Mouse (Mus musculus) left cerebral cortex, postnatal 4 days (tissue): Measurements from ENCODE around the gene Rpl12. TPM values are rescaled to one million over a fixed set of nuclear protein-coding genes. Genes with fewer than 3 reads are reported as not detected.

Experiments
- DNase-seq: peaks from one replicate; pipeline ENCODE4 v3.0.0-alpha.2; 2022
- intact Hi-C: fragments of 180-260 bp; cut with DNase I; formaldehyde crosslinking; loops from one replicate; pipeline ENCODE4 v1.15.1; 2025
- total RNA-seq, 2 experiments: library from RNA; stranded (reverse); gene quantifications; 2 replicates each; pipeline ENCODE4 v1.2.3; 2021

Gene Rpl12
- total RNA-seq, 2 experiments from 2014 or later = 200 to 215 TPM

DNA sequence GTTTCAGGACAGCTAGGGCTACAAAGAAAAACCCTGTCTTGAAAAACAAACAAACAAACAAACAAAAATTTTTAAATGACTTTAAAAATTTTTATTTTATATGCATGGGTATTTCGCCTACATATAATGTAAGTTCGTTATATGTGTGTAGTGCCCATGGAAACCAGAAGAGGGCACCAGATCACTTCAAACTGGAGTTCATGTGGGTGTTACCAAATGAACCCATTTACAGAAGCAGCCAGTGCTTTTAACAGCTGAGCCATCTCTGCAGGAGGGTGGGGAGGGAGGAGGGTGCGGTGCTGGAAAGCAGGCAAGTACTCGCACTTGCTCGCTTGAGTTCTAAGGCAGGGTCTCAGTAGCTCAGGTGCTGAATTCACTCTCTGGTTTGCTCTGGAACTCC, 21.9 kb upstream of the Rpl12 start:
- intact Hi-C loops = no loop called here
- peak; percentile 50 for DNase-seq

DNA sequence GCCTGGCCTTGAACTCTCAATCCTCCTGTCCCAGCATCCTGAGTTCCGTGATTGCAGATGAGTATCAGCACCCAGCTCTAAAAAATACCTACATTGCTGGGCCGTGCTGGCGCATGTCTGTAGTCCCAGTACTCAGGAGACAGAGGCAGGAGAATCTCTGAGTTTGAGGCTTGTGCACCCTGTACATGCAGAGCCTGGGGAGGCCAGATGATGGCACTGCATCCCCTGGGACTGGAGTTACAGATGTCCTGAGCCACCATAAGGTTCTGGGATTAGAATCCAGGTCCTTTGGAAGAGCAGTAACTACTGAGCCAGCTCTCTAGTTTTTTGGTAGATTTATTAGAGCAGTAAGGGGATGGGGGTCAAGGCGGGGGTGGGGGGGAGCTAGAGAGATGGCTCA, 20.9 kb upstream of the Rpl12 start:
- intact Hi-C loops = no loop called here
- no peak for DNase-seq

DNA sequence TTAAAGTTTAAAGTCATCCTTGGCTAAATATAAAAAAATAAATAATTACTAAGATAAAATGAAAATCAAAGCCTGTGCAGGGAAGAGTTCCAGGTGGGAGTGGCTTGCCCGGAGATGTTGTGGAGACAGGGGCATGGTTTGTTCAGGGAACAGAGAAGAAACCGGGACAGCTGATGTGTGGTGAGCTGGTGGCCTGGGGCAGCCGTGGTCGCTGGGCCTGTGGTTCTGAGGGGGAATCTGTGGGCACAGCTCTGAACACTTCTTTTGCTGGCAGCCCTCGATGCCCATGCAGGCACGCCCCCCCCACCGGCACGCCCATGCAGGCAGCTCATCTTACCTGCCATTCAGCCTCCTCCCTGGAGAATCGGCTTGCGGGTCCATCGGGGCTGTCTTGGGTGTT, 13.9 kb upstream of the Rpl12 start:
- no peak for DNase-seq
- intact Hi-C loops = no loop called here

DNA sequence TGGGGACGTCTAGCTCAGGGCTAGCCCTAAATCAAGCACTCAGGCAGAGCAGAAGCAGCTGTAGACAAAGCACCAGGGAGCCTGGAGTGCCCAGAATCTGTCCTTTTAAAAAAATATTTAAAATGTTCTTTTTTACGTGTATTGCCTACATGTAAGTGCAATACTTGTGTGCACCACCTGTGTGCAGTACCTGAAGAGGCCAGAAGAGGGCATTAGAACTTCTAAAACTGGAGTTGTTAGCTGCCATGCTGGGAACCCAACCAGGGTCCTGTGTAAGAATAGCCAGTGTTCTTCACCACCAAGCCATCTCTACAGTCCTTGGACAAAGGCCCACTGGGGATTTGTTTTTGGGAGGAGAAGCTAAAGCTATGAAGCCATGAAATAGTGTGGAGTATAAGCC, 6.8 kb upstream of the Rpl12 start:
- intact Hi-C loops = no loop called here
- DNase-seq = no peak

DNA sequence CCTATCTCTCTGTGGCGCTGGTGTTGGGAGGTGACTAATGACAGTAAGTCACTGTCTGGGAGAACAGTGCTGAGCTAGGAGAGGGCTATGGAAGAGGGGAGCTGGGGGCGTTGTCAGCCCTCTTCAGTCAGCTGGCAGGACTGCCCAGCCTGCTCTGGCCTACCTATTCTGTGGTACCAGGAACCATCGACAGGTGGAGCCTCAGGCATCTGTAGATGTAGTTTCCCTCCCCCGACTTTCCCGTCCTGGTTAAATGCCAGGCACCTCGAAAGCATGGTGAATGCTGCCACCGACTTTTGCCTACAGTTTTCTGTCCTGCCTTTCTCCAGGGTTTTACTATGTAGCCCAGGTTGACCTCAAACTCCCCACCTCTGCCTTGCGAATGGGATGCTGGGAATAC, 4.0 kb upstream of the Rpl12 start:
- intact Hi-C loops = no loop called here

DNA sequence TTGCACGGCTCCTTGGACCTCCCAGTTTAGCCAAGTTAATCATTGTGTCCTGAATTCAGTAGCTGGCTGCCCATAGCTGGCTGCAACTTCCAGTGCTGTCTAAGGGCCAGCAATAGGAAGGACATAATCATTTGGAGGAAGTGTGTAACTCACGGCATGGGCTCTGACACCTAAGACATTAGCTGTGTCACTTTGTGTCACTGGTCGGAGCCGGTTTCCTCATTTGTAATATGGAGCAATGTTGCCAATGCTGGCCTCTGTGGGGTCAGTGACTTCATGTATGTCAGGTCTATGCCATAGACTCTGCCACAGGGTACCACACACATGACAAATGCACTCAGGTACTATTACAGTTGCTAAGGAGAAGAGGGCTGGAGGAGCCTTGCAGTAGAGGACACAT, 1.1 kb upstream of the Rpl12 start:
- DNase-seq = no peak
- intact Hi-C loops = no loop called here

More for the DNA sequence above, 4.0 kb upstream of the Rpl12 start:
- DNase-seq = no peak

DNA sequence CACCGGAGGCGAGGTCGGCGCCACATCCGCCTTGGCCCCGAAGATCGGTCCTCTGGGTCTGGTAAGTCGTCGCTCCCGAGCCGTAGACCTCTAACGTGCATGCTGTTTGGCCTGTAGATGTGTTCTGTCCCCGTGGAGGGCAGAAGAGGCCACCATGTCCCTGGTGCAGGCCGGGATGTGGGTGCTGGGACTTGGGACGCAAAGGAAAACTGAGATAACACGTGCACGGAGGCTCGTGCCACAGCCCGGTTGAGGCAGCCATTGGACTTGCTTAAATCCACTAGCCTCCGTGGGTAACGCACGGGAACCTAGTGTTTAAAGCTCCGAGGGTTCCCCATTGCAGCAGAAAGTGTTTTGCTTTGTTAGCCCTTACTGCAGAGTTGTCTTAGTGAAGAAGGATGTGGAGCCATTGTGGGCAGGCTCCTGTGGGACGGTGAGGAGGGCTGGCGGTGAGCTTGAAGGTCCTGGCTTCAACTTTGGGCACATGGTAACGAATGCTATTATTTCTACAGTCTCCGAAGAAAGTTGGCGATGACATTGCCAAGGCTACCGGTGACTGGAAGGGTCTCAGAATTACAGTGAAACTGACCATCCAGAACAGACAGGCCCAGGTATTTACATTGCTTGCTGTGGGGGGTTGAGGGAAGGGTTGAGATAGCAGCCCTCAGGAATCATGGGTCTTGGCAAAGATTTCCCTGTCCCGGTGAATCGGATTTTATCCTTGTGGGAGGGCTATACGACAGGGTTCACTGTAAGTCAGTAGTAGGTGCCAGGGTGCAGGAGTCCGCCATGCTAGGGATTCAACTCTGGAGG, 909 bp downstream of the Rpl12 start:
- no peak for DNase-seq
- intact Hi-C loops = no loop called here

DNA sequence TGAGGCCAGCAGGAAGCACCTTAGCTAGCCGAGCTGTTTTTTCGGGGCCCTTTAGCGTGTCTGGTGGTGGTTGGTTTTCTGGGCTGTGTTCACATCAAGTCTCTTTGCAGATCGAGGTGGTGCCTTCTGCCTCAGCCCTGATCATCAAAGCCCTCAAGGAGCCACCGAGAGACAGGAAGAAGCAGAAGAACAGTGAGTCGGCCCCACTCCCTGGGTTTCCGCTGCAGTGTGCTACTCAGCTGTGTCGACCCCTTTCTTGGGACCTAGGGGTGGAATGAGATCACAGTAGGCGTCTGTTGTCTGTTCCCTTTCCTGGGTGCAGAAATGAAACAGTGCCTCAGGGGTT, 1.5 kb downstream of the Rpl12 start:
- no peak for DNase-seq
- intact Hi-C loops = no loop called here

DNA sequence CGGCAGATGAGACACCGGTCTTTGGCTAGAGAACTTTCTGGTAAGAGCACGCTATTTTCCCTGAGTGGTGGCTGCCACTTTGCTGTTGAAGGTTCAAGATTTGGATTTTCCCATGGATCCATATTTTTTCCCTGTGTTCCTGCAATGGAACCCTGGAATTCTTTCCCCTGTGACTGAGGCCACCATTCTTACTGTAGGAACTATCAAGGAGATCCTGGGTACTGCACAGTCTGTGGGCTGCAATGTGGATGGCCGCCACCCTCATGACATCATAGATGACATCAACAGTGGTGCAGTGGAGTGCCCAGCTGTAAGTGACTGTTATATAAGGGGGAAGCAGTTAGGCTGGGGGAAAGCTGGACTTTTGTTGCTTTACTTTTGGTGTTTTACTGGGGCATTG, 2.2 kb downstream of the Rpl12 start:
- intact Hi-C loops = no loop called here

DNA sequence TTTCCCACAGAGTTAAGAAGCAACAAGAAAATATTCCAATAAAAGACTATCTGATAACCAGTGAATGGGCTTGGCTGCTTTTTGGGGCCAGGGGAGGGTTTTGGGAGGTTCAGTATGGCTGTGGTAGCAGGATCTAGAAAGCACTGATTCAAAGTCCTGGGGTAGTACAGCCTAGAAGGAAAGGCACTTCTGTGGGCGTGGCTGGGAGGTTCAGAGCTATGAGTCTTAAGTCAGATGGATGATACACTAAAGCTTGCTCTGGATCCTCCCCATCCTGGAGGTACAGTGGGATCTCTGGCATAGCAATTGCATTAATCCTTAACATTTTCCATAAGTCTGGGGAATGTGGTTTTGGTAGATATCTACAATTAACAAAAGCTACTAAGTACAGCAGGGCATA, 2.6 kb downstream of the Rpl12 start:
- intact Hi-C loops = no loop called here
- no peak for DNase-seq

More for the DNA sequence above, 2.2 kb downstream of the Rpl12 start:
- DNase-seq = no peak

DNA sequence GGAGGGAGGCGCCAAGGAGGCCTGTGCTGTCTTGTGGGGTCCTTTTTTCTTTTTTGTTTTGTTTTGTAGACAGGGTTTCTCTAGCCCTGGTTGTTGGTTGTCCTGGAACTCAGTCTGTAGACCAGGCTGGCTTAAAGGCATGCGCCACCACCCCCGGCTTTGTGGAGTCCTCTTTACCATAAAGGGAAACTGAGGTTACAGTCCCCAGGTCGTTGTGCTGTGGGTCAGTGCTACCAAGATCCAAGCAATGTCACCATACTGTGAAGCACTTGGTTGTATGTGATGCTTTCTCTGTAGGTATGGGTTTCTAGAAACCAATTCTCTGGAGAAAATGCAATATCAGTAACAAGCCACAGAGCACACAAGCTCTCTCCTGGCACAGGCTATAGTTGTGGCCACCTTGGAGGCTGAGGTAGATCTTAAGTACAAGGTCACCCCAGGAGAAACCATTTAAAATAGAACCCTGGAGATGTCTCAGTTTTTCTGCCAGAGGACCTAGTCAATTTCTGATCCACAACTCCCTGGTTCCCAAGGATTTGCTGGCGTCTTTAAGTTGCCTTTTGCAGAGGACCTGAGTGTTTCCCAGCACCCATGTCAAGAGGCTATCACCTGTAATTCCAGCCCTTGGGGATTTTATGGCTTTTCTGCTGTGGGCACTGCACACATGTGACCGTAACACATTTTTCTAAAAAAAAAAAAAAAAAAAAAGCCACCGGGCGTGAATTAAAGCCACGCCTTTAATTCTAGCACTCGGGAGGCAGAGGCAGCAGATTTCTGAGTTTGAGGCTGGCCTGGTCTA, 3.5 kb downstream of the Rpl12 start:
- intact Hi-C loops = no loop called here
- no peak for DNase-seq

DNA sequence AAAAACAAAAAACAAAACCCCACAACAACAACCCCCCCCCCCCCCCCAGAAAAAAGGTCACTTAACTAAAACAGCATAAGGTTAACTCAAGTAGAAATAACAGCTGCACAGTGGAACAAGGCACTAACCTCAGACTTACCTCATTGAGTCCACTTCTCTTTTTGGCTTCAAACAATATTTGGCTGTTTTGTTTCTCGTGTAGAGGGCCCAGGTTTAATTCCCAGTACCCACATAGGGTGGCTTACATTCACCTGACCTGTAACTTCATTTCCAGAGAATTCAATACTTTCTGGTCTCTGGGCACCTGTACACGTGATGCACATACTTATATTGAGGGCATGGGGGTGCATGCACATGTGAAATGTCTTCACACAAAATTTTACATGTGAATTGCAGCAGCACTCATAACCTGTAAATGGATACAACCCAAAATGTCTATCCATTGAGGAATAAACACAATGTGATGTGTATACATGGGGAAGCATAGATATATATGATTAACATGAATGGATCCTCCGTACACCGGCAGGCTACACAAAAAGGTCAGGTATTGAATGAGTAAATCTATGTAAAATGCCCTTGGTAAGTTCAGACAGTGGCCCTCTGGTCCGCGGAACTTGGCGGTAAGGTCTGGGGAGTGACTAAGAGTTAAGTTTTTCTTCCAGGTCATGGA, 4.3 kb downstream of the Rpl12 start:
- no peak for DNase-seq
- intact Hi-C loops = no loop called here

DNA sequence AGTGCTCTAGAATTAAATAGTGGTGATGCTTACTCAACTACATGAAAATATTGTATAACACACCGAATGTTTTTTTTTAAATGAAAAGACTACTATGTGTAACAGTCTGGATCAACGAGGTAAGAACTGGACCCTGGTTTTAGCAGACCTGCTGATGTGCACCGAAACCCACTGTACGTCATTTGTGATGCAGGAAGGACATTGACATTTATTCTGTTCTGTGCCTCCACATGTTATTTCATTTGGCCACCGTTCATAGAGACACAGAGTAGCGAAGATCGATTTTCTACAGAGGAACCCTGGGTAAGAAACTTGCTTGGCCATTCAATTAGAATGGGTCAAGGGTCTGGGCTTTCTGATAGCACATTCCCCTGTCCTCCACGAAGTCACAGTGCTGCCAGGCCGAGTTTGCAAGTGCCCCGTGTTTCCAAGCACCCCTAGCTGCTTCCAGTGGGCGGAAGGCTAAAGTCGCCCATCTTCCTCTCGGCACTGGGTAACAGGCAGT, 4.9 kb downstream of the Rpl12 start:
- intact Hi-C loops = no loop called here

DNA sequence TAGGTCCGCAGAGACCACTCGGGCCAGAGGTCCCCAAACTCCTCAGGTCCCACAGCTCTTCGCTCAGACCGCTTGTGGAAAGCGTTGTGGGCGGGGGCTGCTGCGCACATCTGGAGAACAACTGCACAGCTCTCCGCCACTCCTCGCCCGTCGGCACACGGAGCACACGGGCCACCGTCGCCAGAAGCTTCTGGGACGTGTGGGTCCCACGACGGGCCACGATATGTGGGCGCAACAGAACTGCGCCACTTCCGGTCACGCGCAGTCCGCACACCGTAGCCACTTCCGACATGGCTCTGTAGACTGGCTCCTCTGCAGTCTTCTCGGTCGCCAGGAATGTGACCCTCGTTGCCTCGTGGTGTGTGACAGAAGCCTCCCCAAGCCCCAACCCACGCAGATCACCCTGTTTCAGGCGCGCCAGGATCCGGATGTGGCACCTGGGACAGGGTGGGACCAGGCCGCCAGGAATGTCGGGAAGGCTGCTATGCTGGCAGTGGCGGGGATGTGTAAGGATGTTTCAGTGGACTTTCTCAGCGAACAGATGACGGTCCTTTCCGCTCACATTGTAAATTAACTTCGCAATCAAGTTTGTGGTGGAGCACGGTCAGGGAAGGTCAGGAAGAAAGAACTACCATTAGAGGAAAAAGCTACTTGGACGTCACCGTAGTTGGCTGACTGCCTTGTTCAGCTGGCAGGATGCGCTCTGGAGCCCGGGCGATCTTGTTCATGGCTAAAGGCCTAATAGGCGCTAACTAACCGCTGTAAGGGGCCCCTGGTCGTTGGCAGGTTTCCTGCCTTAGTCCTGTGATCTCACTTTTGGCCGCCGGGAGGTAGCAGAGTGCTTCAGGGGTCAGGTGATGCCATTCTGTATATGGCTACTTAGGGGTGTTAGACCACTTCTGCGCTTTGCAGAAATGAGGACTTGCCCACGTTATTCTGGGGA, 5.6 kb downstream of the Rpl12 start:
- DNase-seq = peak; percentile 88
- intact Hi-C loops = no loop called here

More for the DNA sequence above, 4.9 kb downstream of the Rpl12 start:
- DNase-seq = no peak

DNA sequence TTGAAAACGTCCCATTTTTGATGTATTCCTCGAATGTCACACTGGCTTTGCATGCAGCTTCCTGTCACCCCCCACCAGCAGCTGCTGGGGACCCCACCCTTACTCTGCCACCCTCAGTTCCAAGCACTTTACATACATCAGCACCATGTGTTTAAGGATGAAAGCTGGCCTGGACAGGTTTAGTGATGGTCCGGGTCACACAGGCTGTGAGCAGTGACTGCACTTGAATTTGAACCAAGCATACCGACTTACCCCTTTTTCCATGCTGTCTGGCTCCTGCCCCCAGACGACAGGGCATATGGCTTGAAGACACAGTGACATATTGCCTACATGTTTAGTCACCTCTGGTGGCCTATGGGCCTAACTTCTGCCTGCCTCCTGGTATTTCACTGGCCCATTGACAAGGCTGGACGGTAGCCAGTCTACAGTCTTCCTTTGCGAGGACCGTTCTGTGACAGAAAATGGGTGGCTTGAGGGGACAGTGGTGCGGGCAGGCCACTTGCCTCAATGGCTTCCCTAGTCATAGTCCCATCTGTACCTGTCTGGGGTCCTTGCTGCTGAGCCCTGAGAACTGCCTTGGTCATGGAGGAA, 6.8 kb downstream of the Rpl12 start:
- intact Hi-C loops = no loop called here
- peak; percentile 40 for DNase-seq

DNA sequence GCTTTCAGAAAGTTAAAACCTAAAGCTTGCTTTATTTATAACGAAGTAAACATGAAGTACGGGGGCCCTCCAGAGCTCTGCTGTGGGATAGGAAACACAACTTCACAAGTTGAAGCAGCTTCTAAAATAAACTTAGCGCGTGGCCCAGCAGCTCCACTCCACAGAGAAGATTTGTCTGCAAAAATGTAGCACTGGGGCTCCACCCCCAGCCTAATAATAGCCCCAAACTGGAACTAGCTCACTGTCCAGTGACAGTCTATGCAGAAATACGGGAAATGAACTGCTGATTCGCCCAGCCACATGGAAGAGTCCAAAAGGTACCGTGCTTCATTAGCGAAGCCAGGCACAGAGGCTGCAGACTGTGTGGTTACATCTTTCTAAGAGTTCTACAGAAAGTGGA, 8.0 kb downstream of the Rpl12 start:
- intact Hi-C loops = no loop called here
- DNase-seq = no peak

DNA sequence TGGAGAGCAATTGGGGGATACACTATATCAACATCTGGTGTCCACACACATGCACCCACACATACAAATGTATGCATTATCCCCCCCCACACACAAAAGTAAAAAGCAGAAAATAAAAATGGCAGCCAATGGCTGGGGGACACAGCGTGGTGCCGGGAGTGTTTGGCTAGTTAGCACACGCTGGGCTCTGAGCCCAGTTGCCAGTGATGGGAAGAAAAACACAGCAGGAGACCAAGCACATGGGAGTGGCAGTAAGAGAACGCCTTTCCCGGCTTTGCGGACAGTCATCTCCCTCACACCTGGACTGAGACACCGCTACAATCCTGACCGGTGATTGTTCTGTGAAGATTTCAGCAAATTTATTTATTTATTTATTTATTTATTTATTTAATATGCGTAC, 9.9 kb downstream of the Rpl12 start:
- intact Hi-C loops = no loop called here
- peak; percentile 71 for DNase-seq

DNA sequence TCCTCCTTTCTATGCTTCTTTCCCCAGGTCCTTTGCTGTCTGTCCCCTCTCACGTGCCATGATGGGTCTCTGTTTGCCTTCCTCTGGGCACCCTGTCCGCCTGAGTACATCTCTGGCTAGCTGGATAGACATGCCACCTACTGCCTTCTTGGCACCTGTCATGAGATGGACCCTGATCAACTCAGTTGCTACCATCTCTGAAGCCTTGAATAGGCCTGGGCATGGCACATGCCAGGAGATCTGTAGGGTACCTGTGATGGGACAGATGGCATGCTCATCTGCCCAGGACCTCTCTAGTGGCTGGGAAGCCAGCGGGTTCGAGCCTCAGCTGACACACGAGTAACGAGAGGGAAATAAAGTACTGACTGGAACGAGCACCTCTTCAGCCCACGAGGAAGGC, 12.9 kb downstream of the Rpl12 start:
- intact Hi-C loops = no loop called here
- DNase-seq = no peak

DNA sequence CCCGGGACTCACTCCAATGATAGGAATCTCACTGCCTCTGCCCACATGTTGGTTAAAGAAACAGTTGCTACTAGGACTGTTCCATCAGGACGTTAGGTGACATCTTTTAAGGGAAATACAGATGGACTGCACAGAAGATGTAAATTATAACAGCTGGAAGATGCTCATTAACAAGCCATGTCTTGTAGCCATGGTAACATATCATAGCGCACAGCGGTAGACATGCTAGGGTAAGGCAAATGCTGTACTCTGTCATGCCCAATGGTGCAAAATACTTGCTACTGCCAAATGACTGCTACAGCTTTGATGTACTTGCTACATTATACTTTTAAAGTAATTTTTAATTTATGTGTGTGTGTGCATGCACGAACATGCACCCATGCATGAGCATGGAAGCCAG, 15.8 kb downstream of the Rpl12 start:
- no peak for DNase-seq
- intact Hi-C loops = no loop called here

DNA sequence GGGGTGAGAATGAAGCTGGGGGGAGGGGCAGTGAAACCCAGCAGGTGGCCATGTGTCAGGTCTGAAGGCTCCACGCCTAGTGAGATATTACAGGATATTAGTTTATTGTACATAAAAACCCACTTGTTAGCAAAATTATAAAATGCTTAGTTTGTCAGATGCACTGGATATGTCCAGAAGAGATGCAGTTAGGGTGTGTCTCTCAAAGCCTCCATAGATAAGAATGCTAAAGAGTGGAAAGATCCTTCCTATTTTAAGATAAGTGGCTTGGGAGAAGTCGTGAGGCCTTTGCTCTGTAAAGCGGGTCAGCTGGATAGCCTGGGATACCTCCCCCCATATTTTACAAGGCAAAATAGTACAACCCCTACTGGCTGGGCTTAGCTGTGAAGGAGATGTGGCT, 17.3 kb downstream of the Rpl12 start:
- no peak for DNase-seq
- intact Hi-C loops = no loop called here
